Mouse (Mus musculus): ENCODE data around the gene Gm28374. TPM values are rescaled to one million over a fixed set of nuclear protein-coding genes. Genes with fewer than 3 reads are reported as not detected.

Gene Gm28374
- total RNA-seq, 2 experiments from 2014 or later: not detected

GRCm38 (mm10) chr19:6085417-6085879, 3.4 kb upstream of the Gm28374 start:
- peak; percentile 77 for DNase-seq

- DNase-seq: peak; percentile 97
These were observed 2.6 kb upstream of the Gm28374 start, which contains the start of the genes Zfpl1 and Cdca5 for GRCm38 (mm10) chr19:6084478-6085248. Zfpl1 (minus strand) TSS chr19:6084956. Cdca5 (plus strand) TSS chr19:6084983.

GRCm38 (mm10) chr19:6079983-6080480, 2.0 kb downstream of the Gm28374 start, which contains the start of gene Tmem262:
Tmem262 (plus strand) TSS chr19:6080033.
- no peak for DNase-seq

GRCm38 (mm10) chr19:6076564-6077393, 5.3 kb downstream of the Gm28374 start, which contains the start of gene Vps51:
Vps51 (minus strand) TSS chr19:6077231.
- peak; percentile 90 for DNase-seq

GRCm38 (mm10) chr19:6073889-6074288, 8.2 kb downstream of the Gm28374 start:
- DNase-seq: no peak

GRCm38 (mm10) chr19:6071261-6071660, 10.8 kb downstream of the Gm28374 start:
- DNase-seq: no peak

GRCm38 (mm10) chr19:6070571-6071250, 11.3 kb downstream of the Gm28374 start:
- no peak for DNase-seq

- no peak for DNase-seq
These were observed 12.2 kb downstream of the Gm28374 start for GRCm38 (mm10) chr19:6069851-6070250.

- DNase-seq: no peak
These were observed 13.1 kb downstream of the Gm28374 start for GRCm38 (mm10) chr19:6068951-6069350.

- DNase-seq: peak; percentile 96
These were observed 14.2 kb downstream of the Gm28374 start, which contains the start of gene Tm7sf2 for GRCm38 (mm10) chr19:6067724-6068415. Tm7sf2 (minus strand) TSS chr19:6068373.

GRCm38 (mm10) chr19:6067011-6067723, 14.9 kb downstream of the Gm28374 start:
- DNase-seq: peak; percentile 87

- no peak for DNase-seq
These were observed 15.5 kb downstream of the Gm28374 start for GRCm38 (mm10) chr19:6066571-6066970.

- no peak for DNase-seq
These were observed 19.0 kb downstream of the Gm28374 start for GRCm38 (mm10) chr19:6063081-6063480.

GRCm38 (mm10) chr19:6062418-6062817, 19.6 kb downstream of the Gm28374 start:
- DNase-seq: no peak

- peak; percentile 64 for DNase-seq
These were observed 20.3 kb downstream of the Gm28374 start for GRCm38 (mm10) chr19:6061641-6062302.

GRCm38 (mm10) chr19:6061021-6061533, 21.0 kb downstream of the Gm28374 start, which contains the start of gene Znhit2:
Znhit2 (plus strand) TSS chr19:6061192.
- DNase-seq: peak; percentile 95

GRCm38 (mm10) chr19:6058966-6059365, 23.1 kb downstream of the Gm28374 start:
- DNase-seq: no peak

GRCm38 (mm10) chr19:6058513-6058912, 23.5 kb downstream of the Gm28374 start:
- DNase-seq: no peak

GRCm38 (mm10) chr19:6057313-6058096, 24.6 kb downstream of the Gm28374 start, which contains the start of the genes Mrpl49 and Fau:
Mrpl49 (minus strand) TSS chr19:6057785.
Fau (plus strand) TSS chr19:6057844.
- peak; percentile 99 for DNase-seq

Measured in adrenal gland, postnatal 10 days (tissue).